Mouse (Mus musculus): ENCODE data around the gene Cdca5. TPM values are rescaled to one million over a fixed set of nuclear protein-coding genes. Genes with fewer than 3 reads are reported as not detected.
"Not testable (repeated sequence)": the region's sequence is repeated elsewhere in the genome, so short reads cannot be mapped to it uniquely, and the experiment has no call there.

Cdca5 gene
- polyA plus RNA-seq, 1 experiment from 2014 or later: 51.5 TPM

DNA sequence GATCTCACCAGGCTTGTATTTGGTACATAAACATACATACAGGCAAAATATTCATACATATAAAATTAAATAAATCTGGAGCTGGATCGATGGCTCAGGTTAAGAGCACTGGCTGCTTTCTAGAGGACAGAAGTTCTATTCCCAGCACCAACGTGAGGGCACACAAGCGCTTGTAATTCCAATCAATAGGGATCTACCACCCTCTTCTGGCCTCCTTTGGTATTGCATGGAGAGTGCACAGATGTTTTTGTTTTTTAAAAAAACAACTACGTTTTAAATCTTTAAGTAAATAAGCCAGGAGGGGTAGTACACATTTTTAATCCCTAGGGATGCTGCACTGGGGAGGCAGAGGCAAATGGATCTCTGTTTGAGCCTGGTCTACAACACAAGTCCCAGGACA is 41.5 kb downstream of the Cdca5 start:
- H3K36me3 ChIP-seq (ENCODE audit: control insufficient read depth, insufficient read depth, low read length): no peaks in the 10 kb centered on the region
- no peak overlapping the region for H3K4me2 ChIP-seq (replicated peaks; ENCODE audit: low read depth, low read length)
- peak; percentile 72 for DNase-seq (ENCODE audit: low spot score)
- WGBS: 25% methylated on average over 4 of the region's 4 CpGs
- H3K9ac ChIP-seq (ENCODE audit: low read depth, low read length): no peak overlapping the region
- no peaks in the 10 kb centered on the region for H3K4me1 ChIP-seq (replicated peaks; ENCODE audit: control insufficient read depth, insufficient read depth, low read length)
- no peaks in the 10 kb centered on the region for H3K27me3 ChIP-seq (ENCODE audit: control insufficient read depth, insufficient read depth, low read length)
- no peak overlapping the region for H3K4me3 ChIP-seq (ENCODE audit: low read depth, low read length)
- H3K9me3 ChIP-seq (ENCODE audit: control insufficient read depth, low read length): no peaks in the 10 kb centered on the region
- no peak for ATAC-seq (ENCODE audit: low FRiP score)
- H3K27ac ChIP-seq (ENCODE audit: low read depth, low read length): no peak overlapping the region

DNA sequence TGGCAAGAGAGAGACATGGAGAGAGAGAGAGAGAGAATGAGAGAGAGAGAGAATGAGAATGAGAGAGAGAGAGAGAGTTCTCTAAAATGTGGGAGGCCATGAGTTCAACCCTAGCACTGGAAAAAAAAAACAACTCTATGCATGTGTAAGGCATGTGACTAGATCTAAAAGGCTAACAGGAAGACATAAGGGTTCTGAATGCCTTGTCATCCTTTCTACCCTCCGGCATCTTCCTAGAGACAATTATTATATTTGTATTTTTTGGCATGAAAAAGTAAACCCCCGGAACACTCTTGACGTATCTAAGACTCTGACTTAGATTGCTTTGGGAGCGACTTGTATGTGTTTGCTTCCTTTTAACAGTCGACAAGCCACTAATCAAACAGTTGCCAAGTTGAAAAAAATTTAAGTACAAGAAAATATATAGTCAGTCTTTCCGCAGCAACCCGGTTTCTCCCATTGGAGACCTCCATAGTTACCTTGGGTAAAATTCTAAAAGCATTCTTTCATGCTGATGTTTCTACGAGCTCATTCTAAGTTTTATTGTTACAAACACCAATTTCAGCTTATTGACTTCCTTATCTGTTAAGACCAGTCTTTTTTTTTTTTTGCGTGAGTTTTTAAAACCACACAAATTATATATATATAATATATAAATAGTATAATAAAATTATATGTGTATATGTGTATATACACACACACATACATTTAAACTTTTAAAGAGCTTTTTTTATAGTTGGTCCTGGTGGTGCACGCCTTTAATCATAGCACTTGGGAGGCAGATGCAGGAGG is 42.2 kb downstream of the Cdca5 start:
- Histone ChIP-seq H3K9me3 (ENCODE audit: control insufficient read depth, low read length) (no peaks in the 10 kb centered on the region), H3K27ac (ENCODE audit: low read depth, low read length) (no peak overlapping the region), H3K4me3 (ENCODE audit: low read depth, low read length) (peak overlapping the region; percentile 45), H3K4me2 (replicated peaks; ENCODE audit: low read depth, low read length) (peak overlapping the region; percentile 47), H3K4me1 (replicated peaks; ENCODE audit: control insufficient read depth, insufficient read depth, low read length) (no peaks in the 10 kb centered on the region), H3K36me3 (ENCODE audit: control insufficient read depth, insufficient read depth, low read length) (no peaks in the 10 kb centered on the region), H3K9ac (ENCODE audit: low read depth, low read length) (no peak overlapping the region; the same call in 1 of the 2 replicates), H3K27me3 (ENCODE audit: control insufficient read depth, insufficient read depth, low read length) (no peaks in the 10 kb centered on the region)
- DNase-seq (ENCODE audit: low spot score) (no peak), ATAC-seq (ENCODE audit: low FRiP score) (no peak)
- 75% methylated on average over 10 of the region's 10 CpGs for WGBS

DNA sequence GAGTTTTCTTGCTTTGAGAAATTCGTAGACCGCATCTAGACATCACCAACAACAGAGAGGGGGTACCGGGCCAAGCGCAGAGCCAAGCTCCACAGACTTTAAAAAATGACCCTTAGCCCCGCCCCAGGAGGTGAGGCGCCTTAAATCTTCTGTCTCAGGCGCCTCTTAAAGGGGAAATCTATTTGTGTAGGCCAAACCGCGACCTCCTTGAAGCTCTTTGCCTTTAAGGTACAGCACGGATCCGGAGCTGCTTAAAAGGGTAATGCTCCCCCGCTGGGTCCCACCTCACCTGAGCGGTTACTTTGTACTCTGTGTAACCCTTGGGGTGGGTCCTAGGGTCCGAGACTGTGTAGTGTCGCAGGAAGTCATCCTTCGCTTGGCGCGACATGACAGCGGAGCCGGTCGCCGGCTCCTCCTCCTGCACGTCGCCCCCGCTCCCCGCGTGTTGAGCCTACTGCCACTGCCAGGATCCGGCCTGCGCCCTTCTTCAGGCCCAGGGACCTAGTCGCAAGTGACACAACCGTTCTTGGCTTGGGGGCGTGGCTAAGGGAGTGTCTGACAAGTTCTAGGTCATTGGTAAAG is 43.1 kb downstream of the Cdca5 start, which contains the start of gene Snx15:
Gene Snx15, minus strand, starts transcription at position 545 of the 582 bp plus-strand sequence.
- peak; percentile 92 for ATAC-seq (ENCODE audit: low FRiP score)
- H3K4me1 ChIP-seq (replicated peaks; ENCODE audit: control insufficient read depth, insufficient read depth, low read length): no peaks in the 10 kb centered on the region
- peak; percentile 92 for DNase-seq (ENCODE audit: low spot score)
- no peaks in the 10 kb centered on the region for H3K36me3 ChIP-seq (ENCODE audit: control insufficient read depth, insufficient read depth, low read length)
- WGBS: under 1% methylated on average over 32 of the region's 32 CpGs
- peak within 1 kb of the TSS; percentile 47 for H3K4me2 ChIP-seq (replicated peaks; ENCODE audit: low read depth, low read length)
- H3K27ac ChIP-seq (ENCODE audit: low read depth, low read length): peak within 1 kb of the TSS; percentile 74; the same call in 1 of the 2 replicates
- no peaks in the 10 kb centered on the region for H3K9me3 ChIP-seq (ENCODE audit: control insufficient read depth, low read length)
- peak within 1 kb of the TSS; percentile 61 for H3K9ac ChIP-seq (ENCODE audit: low read depth, low read length)
- no peaks in the 10 kb centered on the region for H3K27me3 ChIP-seq (ENCODE audit: control insufficient read depth, insufficient read depth, low read length)
- H3K4me3 ChIP-seq (ENCODE audit: low read depth, low read length): peak within 1 kb of the TSS; percentile 45

DNA sequence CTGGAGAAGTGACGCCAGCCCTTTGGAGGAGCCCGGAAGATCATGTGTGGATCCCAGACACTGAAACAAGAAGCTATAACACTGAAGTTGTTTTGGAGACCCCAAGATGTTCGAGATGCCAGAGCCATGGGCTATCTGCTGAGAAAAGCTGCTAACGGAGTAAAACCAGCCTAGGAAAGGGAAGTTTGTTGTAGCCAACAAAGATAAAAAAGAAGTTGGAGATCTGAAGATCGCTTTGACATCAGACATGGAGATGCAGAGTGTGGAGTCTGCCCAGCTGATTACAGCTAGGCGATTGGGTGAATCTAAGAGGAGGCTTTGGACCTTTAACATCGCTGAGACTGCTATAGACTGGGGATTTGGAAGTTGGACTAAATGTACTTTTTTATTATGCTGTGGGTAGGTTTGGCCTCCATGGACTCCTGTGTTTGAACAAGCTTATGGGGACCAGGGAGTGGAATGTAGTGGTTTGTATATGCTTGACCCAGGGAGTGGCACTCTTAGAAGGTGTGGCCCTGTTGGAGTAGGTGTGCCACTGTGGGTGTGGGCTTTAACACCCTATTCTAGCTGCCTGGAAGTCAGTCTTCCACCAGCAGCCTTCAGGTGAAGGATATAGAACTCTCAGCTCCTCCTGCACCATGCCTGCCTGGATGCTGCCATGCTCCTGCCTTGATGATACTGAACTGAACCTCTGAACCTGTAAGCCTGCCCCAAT is 45.8 kb downstream of the Cdca5 start:
- H3K9ac ChIP-seq (ENCODE audit: low read depth, low read length); H3K4me1 ChIP-seq (replicated peaks; ENCODE audit: control insufficient read depth, insufficient read depth, low read length); ATAC-seq (ENCODE audit: low FRiP score); H3K4me2 ChIP-seq (replicated peaks; ENCODE audit: low read depth, low read length); H3K27me3 ChIP-seq (ENCODE audit: control insufficient read depth, insufficient read depth, low read length); DNase-seq (ENCODE audit: low spot score); H3K27ac ChIP-seq (ENCODE audit: low read depth, low read length); H3K36me3 ChIP-seq (ENCODE audit: control insufficient read depth, insufficient read depth, low read length); H3K9me3 ChIP-seq (ENCODE audit: control insufficient read depth, low read length); H3K4me3 ChIP-seq (ENCODE audit: low read depth, low read length): not testable (repeated sequence)
- 83% methylated on average over 7 of the region's 7 CpGs for WGBS

DNA sequence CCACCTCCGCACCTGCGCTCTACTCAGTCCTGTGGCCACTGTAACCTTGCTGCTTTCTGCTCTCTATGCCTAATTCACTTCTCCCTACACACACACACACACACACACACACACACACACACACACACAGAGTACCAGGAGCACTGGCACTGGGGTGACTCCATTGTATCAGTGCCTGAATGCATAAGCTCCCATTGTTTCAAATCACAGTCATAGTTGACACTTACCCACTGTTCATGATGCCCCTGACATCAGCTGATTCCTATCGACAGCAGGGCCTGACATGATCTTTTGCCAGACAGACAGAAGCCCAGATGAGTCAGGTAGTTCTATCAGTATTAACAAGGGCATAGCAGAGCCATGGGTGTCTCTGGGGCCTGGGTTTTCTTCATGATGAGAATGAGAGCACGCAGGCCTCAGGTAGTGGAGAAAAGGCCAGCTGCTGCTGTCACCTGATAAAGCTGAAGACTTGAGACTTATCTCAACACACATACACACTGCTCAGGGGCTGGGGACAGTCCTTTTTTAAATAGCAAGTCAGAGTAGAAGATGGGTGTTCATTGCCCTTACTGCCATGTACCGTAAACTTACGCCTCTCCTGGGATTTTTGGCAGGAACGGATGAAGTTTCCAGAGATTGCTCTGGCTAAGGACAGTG is 47.5 kb downstream of the Cdca5 start:
- no peaks in the 10 kb centered on the region for H3K27me3 ChIP-seq (ENCODE audit: control insufficient read depth, insufficient read depth, low read length)
- no peaks in the 10 kb centered on the region for H3K36me3 ChIP-seq (ENCODE audit: control insufficient read depth, insufficient read depth, low read length)
- H3K4me2 ChIP-seq (replicated peaks; ENCODE audit: low read depth, low read length): no peak overlapping the region; the same call in 1 of the 2 replicates
- WGBS: 87% methylated on average over 7 of the region's 7 CpGs
- H3K4me3 ChIP-seq (ENCODE audit: low read depth, low read length): no peak overlapping the region
- H3K27ac ChIP-seq (ENCODE audit: low read depth, low read length): no peak overlapping the region
- ATAC-seq (ENCODE audit: low FRiP score) (no peak), DNase-seq (ENCODE audit: low spot score) (no peak)
- no peaks in the 10 kb centered on the region for H3K9me3 ChIP-seq (ENCODE audit: control insufficient read depth, low read length)
- H3K9ac ChIP-seq (ENCODE audit: low read depth, low read length): no peak overlapping the region
- H3K4me1 ChIP-seq (replicated peaks; ENCODE audit: control insufficient read depth, insufficient read depth, low read length): no peaks in the 10 kb centered on the region

DNA sequence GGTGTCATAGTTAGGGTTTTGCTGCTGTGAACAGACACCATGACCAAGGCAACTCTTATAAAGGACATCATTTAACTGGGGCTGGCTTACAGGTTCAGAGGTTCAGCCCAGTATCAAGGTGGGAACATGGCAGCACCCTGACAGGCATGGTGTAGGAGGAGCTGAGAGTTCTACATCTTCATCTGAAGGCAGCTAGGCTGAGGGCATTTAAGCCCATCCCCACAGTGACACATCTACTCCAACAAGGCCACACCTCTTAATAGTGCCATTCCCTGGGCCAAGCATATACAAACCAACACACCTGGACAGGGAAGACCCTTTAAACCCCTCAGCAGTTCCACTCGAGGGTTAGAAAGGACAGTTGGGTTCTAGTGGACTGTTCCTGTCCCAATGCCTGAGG is 48.4 kb downstream of the Cdca5 start:
- not testable (repeated sequence) for H3K9ac ChIP-seq (ENCODE audit: low read depth, low read length); H3K27ac ChIP-seq (ENCODE audit: low read depth, low read length); ATAC-seq (ENCODE audit: low FRiP score); H3K9me3 ChIP-seq (ENCODE audit: control insufficient read depth, low read length); H3K4me1 ChIP-seq (replicated peaks; ENCODE audit: control insufficient read depth, insufficient read depth, low read length); H3K36me3 ChIP-seq (ENCODE audit: control insufficient read depth, insufficient read depth, low read length); H3K27me3 ChIP-seq (ENCODE audit: control insufficient read depth, insufficient read depth, low read length); H3K4me3 ChIP-seq (ENCODE audit: low read depth, low read length); DNase-seq (ENCODE audit: low spot score); H3K4me2 ChIP-seq (replicated peaks; ENCODE audit: low read depth, low read length)
- 52% methylated on average over 1 of the region's 1 CpGs for WGBS

DNA sequence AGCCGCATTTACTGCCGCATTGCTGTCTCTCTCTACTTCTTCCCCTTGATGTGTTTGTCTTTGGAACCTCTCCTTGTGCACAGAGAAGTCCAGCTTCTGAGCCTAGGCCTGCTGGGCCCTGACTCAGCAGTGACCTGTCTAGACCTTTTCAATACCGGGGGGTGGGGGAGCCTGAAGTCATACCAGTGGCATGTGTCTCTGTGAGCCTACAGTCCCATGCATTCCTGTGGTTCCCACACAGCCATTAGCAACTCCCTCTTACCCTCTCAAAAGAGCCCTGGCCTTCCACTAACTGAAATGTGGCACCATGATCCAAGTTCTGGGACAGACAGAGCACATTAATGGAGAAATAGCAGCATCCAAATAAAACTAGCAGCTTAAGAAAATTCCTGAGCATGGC is 51.6 kb downstream of the Cdca5 start:
- Histone ChIP-seq H3K9me3 (ENCODE audit: control insufficient read depth, low read length) (no peaks in the 10 kb centered on the region), H3K36me3 (ENCODE audit: control insufficient read depth, insufficient read depth, low read length) (no peaks in the 10 kb centered on the region), H3K4me2 (replicated peaks; ENCODE audit: low read depth, low read length) (no peak overlapping the region), H3K27ac (ENCODE audit: low read depth, low read length) (no peak overlapping the region), H3K27me3 (ENCODE audit: control insufficient read depth, insufficient read depth, low read length) (no peaks in the 10 kb centered on the region), H3K9ac (ENCODE audit: low read depth, low read length) (no peak overlapping the region), H3K4me3 (ENCODE audit: low read depth, low read length) (no peak overlapping the region), H3K4me1 (replicated peaks; ENCODE audit: control insufficient read depth, insufficient read depth, low read length) (no peaks in the 10 kb centered on the region; the same call in 1 of the 2 replicates)
- no peak for DNase-seq (ENCODE audit: low spot score)
- 86% methylated on average over 3 of the region's 3 CpGs for WGBS
- no peak for ATAC-seq (ENCODE audit: low FRiP score)

DNA sequence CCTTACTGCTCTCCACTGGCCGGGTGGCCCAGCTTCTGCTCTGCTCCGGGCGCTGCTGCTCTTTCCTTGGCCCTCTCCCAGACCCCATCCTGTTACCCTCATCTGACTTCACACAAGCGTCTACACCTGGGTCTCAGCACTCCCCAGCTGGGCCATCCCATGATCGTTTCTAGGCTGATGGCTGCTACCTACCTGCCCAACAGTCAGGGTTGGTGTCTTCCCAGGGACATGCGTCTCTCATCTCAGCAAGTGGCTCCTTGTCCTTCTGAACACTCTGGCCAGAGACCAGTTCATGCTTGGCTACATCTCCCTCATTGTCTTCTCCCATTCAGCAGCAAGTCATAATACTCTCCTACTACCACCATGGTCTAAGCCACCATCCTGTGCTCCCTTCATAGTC is 54.9 kb downstream of the Cdca5 start:
- Histone ChIP-seq H3K36me3 (ENCODE audit: control insufficient read depth, insufficient read depth, low read length) (no peaks in the 10 kb centered on the region), H3K4me2 (replicated peaks; ENCODE audit: low read depth, low read length) (peak overlapping the region; percentile 82), H3K9me3 (ENCODE audit: control insufficient read depth, low read length) (no peaks in the 10 kb centered on the region), H3K27ac (ENCODE audit: low read depth, low read length) (no peak overlapping the region), H3K27me3 (ENCODE audit: control insufficient read depth, insufficient read depth, low read length) (no peaks in the 10 kb centered on the region), H3K4me1 (replicated peaks; ENCODE audit: control insufficient read depth, insufficient read depth, low read length) (no peaks in the 10 kb centered on the region; the same call in 1 of the 2 replicates), H3K4me3 (ENCODE audit: low read depth, low read length) (no peak overlapping the region), H3K9ac (ENCODE audit: low read depth, low read length) (peak overlapping the region; percentile 76; the same call in 1 of the 2 replicates)
- 95% methylated on average over 6 of the region's 6 CpGs for WGBS
- ATAC-seq (ENCODE audit: low FRiP score) (no peak), DNase-seq (ENCODE audit: low spot score) (no peak)
